Mouse (Mus musculus) lung, embryonic 15.5 days (tissue): ENCODE results near the gene Braf. TPM values are rescaled to one million over a fixed set of nuclear protein-coding genes. Genes with fewer than 3 reads are reported as not detected.

Source experiments
- ATAC-seq: fragments of 200-750 bp; cut with Nextera tagmentation; 2 replicates; pipeline ENCODE4 v1.8.0; 2017; ENCODE audit warnings: moderate number of reproducible peaks, borderline replicate concordance; ENCODE audit not compliant: low FRiP score, low TSS enrichment; ENCODE audit errors: extremely low read depth
- H3K27ac ChIP-seq: fragments of 300-500 bp; sonication (generic); 2 replicates; pipeline ENCODE4 v1.5.1; 2015; ENCODE audit warnings: moderate library complexity, mild to moderate bottlenecking, inconsistent platforms
- H3K27me3 ChIP-seq: fragments of 300-500 bp; sonication (generic); 2 replicates; pipeline ENCODE4 v1.6.1; 2015; ENCODE audit warnings: inconsistent platforms
- H3K36me3 ChIP-seq: fragments of 300-500 bp; sonication (generic); 2 replicates; pipeline ENCODE4 v1.6.1; 2015; ENCODE audit warnings: inconsistent platforms
- H3K4me1 ChIP-seq: fragments of 300-500 bp; sonication (generic); 2 replicates; pipeline ENCODE4 v1.6.1; 2015; ENCODE audit warnings: inconsistent platforms
- H3K4me2 ChIP-seq: fragments of 300-500 bp; sonication (generic); 2 replicates; pipeline ENCODE4 v1.6.1; 2015; ENCODE audit warnings: inconsistent platforms, mild to moderate bottlenecking, moderate library complexity
- H3K4me3 ChIP-seq: fragments of 300-500 bp; sonication (generic); 2 replicates; pipeline ENCODE4 v1.5.1; 2015; ENCODE audit warnings: mild to moderate bottlenecking, inconsistent platforms
- H3K9ac ChIP-seq: fragments of 300-500 bp; sonication (generic); 2 replicates; pipeline ENCODE4 v1.6.1; 2015; ENCODE audit warnings: inconsistent platforms
- H3K9me3 ChIP-seq: fragments of 300-500 bp; sonication (generic); 2 replicates; pipeline ENCODE4 v1.6.1; 2016; ENCODE audit warnings: inconsistent platforms
- WGBS: fragments of 180-500 bp; shearing (Covaris S2); methylation state at CpG from one replicate; pipeline ENCODE4 v1.1.7; 2015; 5-methylcytosine and 5-hydroxymethylcytosine counted together
- polyA plus RNA-seq: library from polyadenylated mRNA; unstranded; fragments of >200 nt; fragmentation: Nextera tagmentation; extraction: Ambion mirVana; gene quantifications from 2 replicates; pipeline ENCODE4 v1.2.1, GENCODE M21; 2015

The Braf gene
- polyA plus RNA-seq, 1 experiment from 2014 or later, result 17.3 TPM

GRCm38 (mm10) chr6:39606862-39607261, 118.4 kb downstream of the Braf start:
- no peak for ATAC-seq
- Histone ChIP-seq H3K27ac (no peak overlapping the region), H3K4me3 (no peak overlapping the region), H3K4me2 (no peak overlapping the region), H3K27me3 (no peaks in the 10 kb centered on the region), H3K36me3 (peaks cover 19% of the 10 kb centered on the region), H3K9me3 (no peaks in the 10 kb centered on the region), H3K9ac (no peak overlapping the region), H3K4me1 (peaks cover 4% of the 10 kb centered on the region; the same call in 1 of the 2 replicates)
- 59% methylated on average over 3 of the region's 3 CpGs for WGBS

GRCm38 (mm10) chr6:39606056-39606455, 119.2 kb downstream of the Braf start:
- WGBS, result 56% methylated on average over 6 of the region's 6 CpGs
- peaks cover 4% of the 10 kb centered on the region; the same call in 1 of the 2 replicates for H3K4me1 ChIP-seq
- no peak overlapping the region for H3K9ac ChIP-seq
- H3K4me2 ChIP-seq, result no peak overlapping the region
- H3K36me3 ChIP-seq, result peaks cover 21% of the 10 kb centered on the region
- H3K27ac ChIP-seq, result no peak overlapping the region
- no peaks in the 10 kb centered on the region for H3K27me3 ChIP-seq
- no peak for ATAC-seq
- no peaks in the 10 kb centered on the region for H3K9me3 ChIP-seq
- no peak overlapping the region for H3K4me3 ChIP-seq

- no peak overlapping the region for H3K27ac ChIP-seq
- peaks cover 32% of the 10 kb centered on the region for H3K36me3 ChIP-seq
- no peak overlapping the region for H3K4me2 ChIP-seq
- H3K4me3 ChIP-seq, result no peak overlapping the region
- H3K27me3 ChIP-seq, result no peaks in the 10 kb centered on the region
- 74% methylated on average over 5 of the region's 5 CpGs for WGBS
- ATAC-seq, result no peak
- no peak overlapping the region for H3K9ac ChIP-seq
- H3K9me3 ChIP-seq, result no peaks in the 10 kb centered on the region
- H3K4me1 ChIP-seq, result peaks cover 4% of the 10 kb centered on the region; the same call in 1 of the 2 replicates
These were observed 120.7 kb downstream of the Braf start for GRCm38 (mm10) chr6:39604565-39604964.

GRCm38 (mm10) chr6:39601828-39602227, 123.4 kb downstream of the Braf start:
- Histone ChIP-seq H3K9me3 (no peaks in the 10 kb centered on the region), H3K36me3 (peaks cover 49% of the 10 kb centered on the region), H3K4me3 (no peak overlapping the region), H3K27ac (no peak overlapping the region), H3K27me3 (no peaks in the 10 kb centered on the region), H3K9ac (no peak overlapping the region), H3K4me2 (no peak overlapping the region), H3K4me1 (peaks cover 4% of the 10 kb centered on the region; the same call in 1 of the 2 replicates)
- 80% methylated on average over 3 of the region's 3 CpGs for WGBS
- no peak for ATAC-seq

- peaks cover 49% of the 10 kb centered on the region for H3K36me3 ChIP-seq
- ATAC-seq, result no peak
- H3K9me3 ChIP-seq, result no peaks in the 10 kb centered on the region
These were observed 124.4 kb downstream of the Braf start for GRCm38 (mm10) chr6:39600851-39601250.

GRCm38 (mm10) chr6:39592401-39593214, 132.7 kb downstream of the Braf start, which contains the start of gene Ndufb2:
TSS of gene Ndufb2 (plus strand) at chr6:39592574.
- H3K27me3 ChIP-seq, result no peaks in the 10 kb centered on the region
- H3K4me3 ChIP-seq, result peak within 1 kb of the TSS; percentile 92
- peak within 1 kb of the TSS; percentile 71 for H3K4me2 ChIP-seq
- WGBS, result under 1% methylated on average over 56 of the region's 56 CpGs
- peak within 1 kb of the TSS; percentile 94 for H3K27ac ChIP-seq
- peaks cover 11% of the 10 kb centered on the region; the same call in 1 of the 2 replicates for H3K36me3 ChIP-seq
- ATAC-seq, result peak; percentile 98
- H3K9ac ChIP-seq, result peak within 1 kb of the TSS; percentile 89
- H3K4me1 ChIP-seq, result peaks cover 11% of the 10 kb centered on the region
- no peaks in the 10 kb centered on the region for H3K9me3 ChIP-seq

More at GRCm38 (mm10) chr6:39600851-39601250, 124.4 kb downstream of the Braf start:
- Histone ChIP-seq H3K4me2 (no peak overlapping the region), H3K4me3 (no peak overlapping the region), H3K4me1 (no peaks in the 10 kb centered on the region), H3K27ac (no peak overlapping the region), H3K9ac (no peak overlapping the region), H3K27me3 (no peaks in the 10 kb centered on the region)
- 90% methylated on average over 3 of the region's 3 CpGs for WGBS

- Histone ChIP-seq H3K9ac (no peak overlapping the region), H3K9me3 (no peaks in the 10 kb centered on the region), H3K27ac (no peak overlapping the region), H3K27me3 (no peaks in the 10 kb centered on the region), H3K4me3 (peak overlapping the region; percentile 92; the same call in 1 of the 2 replicates), H3K4me1 (peaks cover 11% of the 10 kb centered on the region), H3K4me2 (peak overlapping the region; percentile 71; the same call in 1 of the 2 replicates), H3K36me3 (0 out of 2 replicates have a peak, but pooled peaks cover 8% of the 10 kb centered on the region)
- ATAC-seq, result no peak
- WGBS, result 94% methylated on average over 4 of the region's 4 CpGs
These were observed 133.8 kb downstream of the Braf start for GRCm38 (mm10) chr6:39591481-39591880.

GRCm38 (mm10) chr6:39585517-39585916, 139.7 kb downstream of the Braf start, which contains the start of gene Gm42420:
TSS of gene Gm42420 (plus strand) at chr6:39585753.
- Histone ChIP-seq H3K27me3 (no peaks in the 10 kb centered on the region), H3K36me3 (peaks cover 25% of the 10 kb centered on the region; the same call in 1 of the 2 replicates), H3K27ac (no peak within 1 kb of the TSS), H3K4me1 (no peaks in the 10 kb centered on the region), H3K4me2 (no peak within 1 kb of the TSS), H3K9ac (no peak within 1 kb of the TSS), H3K9me3 (no peaks in the 10 kb centered on the region), H3K4me3 (no peak within 1 kb of the TSS)
- whole genome bisulfite sequencing, result 89% methylated on average over 6 of the region's 6 CpGs
- no peak for ATAC-seq

- Histone ChIP-seq H3K4me1 (no peaks in the 10 kb centered on the region), H3K4me2 (no peak overlapping the region), H3K9me3 (no peaks in the 10 kb centered on the region), H3K36me3 (peaks cover 28% of the 10 kb centered on the region), H3K27ac (no peak overlapping the region), H3K4me3 (no peak overlapping the region), H3K27me3 (no peaks in the 10 kb centered on the region), H3K9ac (no peak overlapping the region)
- 74% methylated on average over 7 of the region's 7 CpGs for WGBS
- no peak for ATAC-seq
These were observed 144.0 kb downstream of the Braf start for GRCm38 (mm10) chr6:39581087-39581784.

- Histone ChIP-seq H3K4me2 (no peak overlapping the region), H3K27ac (no peak overlapping the region), H3K4me1 (no peaks in the 10 kb centered on the region), H3K27me3 (no peaks in the 10 kb centered on the region), H3K9me3 (no peaks in the 10 kb centered on the region), H3K4me3 (no peak overlapping the region), H3K9ac (no peak overlapping the region), H3K36me3 (peaks cover 24% of the 10 kb centered on the region)
- 81% methylated on average over 2 of the region's 2 CpGs for WGBS
- no peak for ATAC-seq
These were observed 144.7 kb downstream of the Braf start for GRCm38 (mm10) chr6:39580558-39580957.

GRCm38 (mm10) chr6:39579552-39579951, 145.7 kb downstream of the Braf start:
- no peak overlapping the region for H3K4me2 ChIP-seq
- H3K9me3 ChIP-seq, result no peaks in the 10 kb centered on the region
- H3K27me3 ChIP-seq, result no peaks in the 10 kb centered on the region
- no peak for ATAC-seq
- H3K4me1 ChIP-seq, result peaks cover 7% of the 10 kb centered on the region
- peaks cover 24% of the 10 kb centered on the region for H3K36me3 ChIP-seq
- no peak overlapping the region for H3K9ac ChIP-seq
- no peak overlapping the region for H3K4me3 ChIP-seq
- H3K27ac ChIP-seq, result no peak overlapping the region
- WGBS, result 81% methylated on average over 7 of the region's 7 CpGs

GRCm38 (mm10) chr6:39574951-39575350, 150.3 kb downstream of the Braf start:
- ATAC-seq, result no peak
- peaks cover 12% of the 10 kb centered on the region; the same call in 1 of the 2 replicates for H3K36me3 ChIP-seq
- peaks cover 16% of the 10 kb centered on the region for H3K4me1 ChIP-seq
- H3K27ac ChIP-seq, result no peak overlapping the region; the same call in 1 of the 2 replicates
- H3K9me3 ChIP-seq, result no peaks in the 10 kb centered on the region
- H3K9ac ChIP-seq, result no peak overlapping the region
- 58% methylated on average over 7 of the region's 7 CpGs for WGBS
- H3K4me2 ChIP-seq, result peak overlapping the region; percentile 91
- H3K27me3 ChIP-seq, result no peaks in the 10 kb centered on the region
- H3K4me3 ChIP-seq, result peak overlapping the region; percentile 95
